Comparison of ENCODE assay signal across 38 mouse cellular contexts in the genomic region with DNA sequence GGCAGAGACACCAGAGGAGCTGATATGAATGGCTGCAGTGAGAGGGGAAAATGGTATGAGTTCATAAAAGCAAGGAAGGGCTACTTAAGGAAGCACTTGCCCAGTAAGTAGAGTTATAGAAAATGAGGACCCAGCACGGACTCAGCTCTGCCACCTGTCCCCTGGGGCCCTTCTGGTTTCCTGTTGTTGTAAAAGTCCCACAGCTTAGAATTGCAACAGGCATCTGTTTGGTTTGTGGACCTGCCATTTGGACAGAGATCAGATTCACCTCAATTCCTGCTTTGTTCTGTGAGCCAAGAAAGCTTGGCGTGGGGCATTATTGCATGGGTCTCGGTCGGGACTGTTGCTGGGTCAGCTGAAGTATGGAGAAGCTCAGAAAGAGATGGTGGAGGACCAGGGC. TPM values are rescaled to one million over a fixed set of nuclear protein-coding genes. Genes with fewer than 3 reads are reported as not detected.
A peak's percentile ranks its signal among the peaks of the same experiment; 100 is the strongest.
DNase-seq lines count a peak whose midpoint lies in the region; ATAC-seq and TF ChIP-seq lines count a peak whose summit lies in the region.
"Had no signal": no experiment of that assay in that cellular context is flagged by ENCODE, and none has a peak within 500 bp of the region (broad histone marks: within the 10 kb centered on the region; RNA-seq: fewer than 3 reads in every experiment).

No protein-coding gene starts in this region.

- H3K4me1 ChIP-seq in liver, postnatal 0 days (ENCODE audit: insufficient read depth), result 0 out of 2 replicates have a peak, but pooled peaks cover 5% of the 10 kb centered on the region
- H3K4me1 ChIP-seq in bone marrow, adult 2 months (ENCODE audit: control insufficient read depth, insufficient read depth, low read length), result peaks cover 5% of the 10 kb centered on the region; the same call in 1 of the 2 replicates
- H3K4me1 ChIP-seq in olfactory bulb, adult 2 months (ENCODE audit: control insufficient read depth, insufficient read depth, low read length), result peaks cover 15% of the 10 kb centered on the region
- no peaks in the 10 kb centered on the region for H3K4me1 ChIP-seq in kidney, embryonic 15.5 days
- H3K4me1 ChIP-seq: embryonic facial prominence, embryonic 13.5 days; forebrain, embryonic 12.5 days; hindbrain, embryonic 10.5 days; limb, embryonic 12.5 days; midbrain, embryonic 13.5 days; stomach, embryonic 15.5 days had no signal

- peak overlapping the region; percentile 29; the same call in 1 of the 2 replicates for H3K27ac ChIP-seq in liver, postnatal 0 days (ENCODE audit: low read depth)
- H3K27ac ChIP-seq in bone marrow, adult 2 months (ENCODE audit: control insufficient read depth, insufficient read depth, low read depth, low read length, poor library complexity), result peak overlapping the region; percentile 30
- H3K27ac ChIP-seq in olfactory bulb, adult 2 months (ENCODE audit: insufficient read depth, low read depth, low read length), result peak overlapping the region; percentile 70
- H3K27ac ChIP-seq in kidney, embryonic 15.5 days, result no peak overlapping the region
- H3K27ac ChIP-seq: embryonic facial prominence, embryonic 13.5 days; forebrain, embryonic 12.5 days; hindbrain, embryonic 10.5 days; left cerebral cortex, adult 2 months; limb, embryonic 12.5 days; liver, embryonic 13.5 days; macrophage; midbrain, embryonic 13.5 days; stomach, embryonic 15.5 days had no signal

- no peak for ATAC-seq in liver, postnatal 0 days
- ATAC-seq in kidney, embryonic 15.5 days (replicated peaks; ENCODE audit: low FRiP score), result no peak
- ATAC-seq: forebrain, postnatal 0 days; hindbrain, embryonic 16.5 days; midbrain, embryonic 13.5 days had no signal

- TF ChIP-seq EP300 in liver, postnatal 0 days (IDR thresholded peaks at IDR 0.05; ENCODE audit: low read depth), result no peak

- no peak overlapping the region for H3K4me3 ChIP-seq in liver, postnatal 0 days (ENCODE audit: low read depth, low read length)
- no peak overlapping the region for H3K4me3 ChIP-seq in bone marrow, adult 2 months (replicated peaks; ENCODE audit: control insufficient read depth, low read depth, low read length)
- no peak overlapping the region for H3K4me3 ChIP-seq in olfactory bulb, adult 2 months (ENCODE audit: insufficient read depth, low read depth, low read length)
- no peak overlapping the region for H3K4me3 ChIP-seq in kidney, embryonic 15.5 days (replicated peaks)
- H3K4me3 ChIP-seq: embryonic facial prominence, embryonic 13.5 days; forebrain, embryonic 12.5 days; hindbrain, embryonic 10.5 days; left cerebral cortex, adult 2 months; limb, embryonic 12.5 days; liver, embryonic 13.5 days; midbrain, embryonic 13.5 days; stomach, embryonic 15.5 days had no signal

- TF ChIP-seq POLR2A in bone marrow, adult 2 months (IDR thresholded peaks at IDR 0.05; ENCODE audit: borderline replicate concordance, control insufficient read depth, low read depth, low read length), result no peak
- no peak for TF ChIP-seq POLR2A in olfactory bulb, adult 2 months (IDR thresholded peaks at IDR 0.05; ENCODE audit: insufficient read depth, low read depth, low read length)

- 68% methylated on average over 4 of the region's 4 CpGs for WGBS in liver, postnatal 0 days (ENCODE audit: insufficient replicate concordance)
- 59% methylated on average over 4 of the region's 4 CpGs for WGBS in bone marrow, adult 2 months
- WGBS in olfactory bulb, adult 2 months, result 40% methylated on average over 4 of the region's 4 CpGs
- WGBS in kidney, embryonic 15.5 days, result 92% methylated on average over 4 of the region's 4 CpGs

- DNase-seq in adrenal gland, postnatal 10 days, result peak; percentile 57
- no peak for DNase-seq in adrenal gland, postnatal 4 days (ENCODE audit: low spot score in 2 of 2)
- peak; percentile 37 for DNase-seq in liver, postnatal 0 days
- no peak for DNase-seq in liver
- no peak for DNase-seq in T-cell, adult 2 months (ENCODE audit: low spot score)
- DNase-seq: cerebellum, adult 18-20 months; cerebellum, postnatal 10 days; forebrain, postnatal 0 days; heart, postnatal 14 days; kidney, adult 2 months; kidney, postnatal 10 days; liver, embryonic 13.5 days; lung, adult 2 months; lung, postnatal 10 days; right cerebral cortex, postnatal 25 days; thymus, postnatal 14 days had no signal

- no peaks in the 10 kb centered on the region for H3K9me3 ChIP-seq in liver, postnatal 0 days (ENCODE audit: low read length)
- no peaks in the 10 kb centered on the region for H3K9me3 ChIP-seq in kidney, embryonic 15.5 days (replicated peaks)
- H3K9me3 ChIP-seq: embryonic facial prominence, embryonic 13.5 days; forebrain, embryonic 12.5 days; hindbrain, embryonic 10.5 days; limb, embryonic 12.5 days; liver, embryonic 13.5 days; midbrain, embryonic 13.5 days; stomach, embryonic 15.5 days had no signal

- no peak overlapping the region for H3K9ac ChIP-seq in liver, postnatal 0 days (replicated peaks)
- H3K9ac ChIP-seq in kidney, embryonic 15.5 days, result no peak overlapping the region
- H3K9ac ChIP-seq: embryonic facial prominence, embryonic 13.5 days; forebrain, embryonic 12.5 days; forebrain, postnatal 0 days; limb, embryonic 12.5 days; liver, embryonic 13.5 days; midbrain, embryonic 13.5 days; stomach, embryonic 15.5 days had no signal

- peaks cover 60% of the 10 kb centered on the region for H3K36me3 ChIP-seq in liver, postnatal 0 days (replicated peaks; ENCODE audit: insufficient read depth, low read length)
- H3K36me3 ChIP-seq in kidney, embryonic 15.5 days, result peaks cover 91% of the 10 kb centered on the region

- TF ChIP-seq CTCF in liver, postnatal 0 days (IDR thresholded peaks at IDR 0.05; ENCODE audit: low read depth), result no peak
- TF ChIP-seq CTCF in bone marrow, adult 2 months (IDR thresholded peaks at IDR 0.05; ENCODE audit: control insufficient read depth, insufficient read depth, low read length), result no peak
- TF ChIP-seq CTCF in olfactory bulb, adult 2 months (IDR thresholded peaks at IDR 0.05; ENCODE audit: insufficient read depth, low read depth, low read length), result no peak

- H3K4me2 ChIP-seq in liver, postnatal 0 days (ENCODE audit: low read depth, low read length), result 0 out of 2 replicates have a peak overlapping the region, but pooled peaks have one; percentile 1
- H3K4me2 ChIP-seq in kidney, embryonic 15.5 days, result no peak overlapping the region
- H3K4me2 ChIP-seq: embryonic facial prominence, embryonic 13.5 days; forebrain, embryonic 12.5 days; limb, embryonic 12.5 days; liver, embryonic 13.5 days; midbrain, embryonic 13.5 days; stomach, embryonic 15.5 days had no signal

- H3K27me3 ChIP-seq in liver, postnatal 0 days (ENCODE audit: insufficient read depth, low read length), result no peaks in the 10 kb centered on the region
- H3K27me3 ChIP-seq in kidney, embryonic 15.5 days, result no peaks in the 10 kb centered on the region
- H3K27me3 ChIP-seq: embryonic facial prominence, embryonic 13.5 days; forebrain, embryonic 12.5 days; limb, embryonic 12.5 days; liver, embryonic 13.5 days; midbrain, embryonic 13.5 days; stomach, embryonic 15.5 days had no signal

RNA-seq across cellular contexts. Expression of a gene that starts 5.5 kb away (rescaled TPM):
- total RNA-seq in adrenal gland, postnatal 10 days (2021), result 10 to 100 TPM; 10.2 to 16.3 TPM
- 10 to 100 TPM; 13.4 to 14.5 TPM for total RNA-seq in adrenal gland, postnatal 4 days (2021)
- 51.9 and 56.1 TPM in 2 replicates for polyA plus RNA-seq in liver, postnatal 0 days (2015; fragmentation: Nextera tagmentation; extraction: Ambion mirVana)
- polyA plus RNA-seq in bone marrow, adult 2 months (2011; ENCODE audit: insufficient read depth, insufficient read length, low replicate concordance, missing spikeins), result 95.2 and 112 TPM in 2 replicates
- not detected in 2 replicates for polyA plus RNA-seq in olfactory bulb, adult 2 months (2012; ENCODE audit: insufficient read depth, insufficient read length, low replicate concordance, missing spikeins)
- polyA plus RNA-seq in kidney, embryonic 15.5 days (2015; fragmentation: Nextera tagmentation; extraction: Ambion mirVana), result 30.3 and 30.7 TPM in 2 replicates

RNA-seq across cellular contexts. Expression of a gene that starts 6.3 kb away (rescaled TPM):
- 10 to 100 TPM; 62.3 to 66.8 TPM for total RNA-seq in adrenal gland, postnatal 10 days (2021)
- total RNA-seq in adrenal gland, postnatal 4 days (2021), result 10 to 100 TPM; 60.6 to 69.8 TPM
- polyA plus RNA-seq in liver, postnatal 0 days (2015; fragmentation: Nextera tagmentation; extraction: Ambion mirVana), result 68.7 and 70.3 TPM in 2 replicates
- polyA plus RNA-seq in bone marrow, adult 2 months (2011; ENCODE audit: insufficient read depth, insufficient read length, low replicate concordance, missing spikeins), result 139 and 202 TPM in 2 replicates
- not detected in 2 replicates for polyA plus RNA-seq in olfactory bulb, adult 2 months (2012; ENCODE audit: insufficient read depth, insufficient read length, low replicate concordance, missing spikeins)
- polyA plus RNA-seq in kidney, embryonic 15.5 days (2015; fragmentation: Nextera tagmentation; extraction: Ambion mirVana), result 189 and 201 TPM in 2 replicates

RNA-seq across cellular contexts. Expression of a gene that starts 35.5 kb away (rescaled TPM):
- total RNA-seq in adrenal gland, postnatal 10 days (2021), result not detected
- total RNA-seq in adrenal gland, postnatal 4 days (2021), result not detected
- polyA plus RNA-seq in liver, postnatal 0 days (2015; fragmentation: Nextera tagmentation; extraction: Ambion mirVana), result 0.11 TPM in 1 of 2 replicates, not detected in the other
- polyA plus RNA-seq in bone marrow, adult 2 months (2011; ENCODE audit: insufficient read depth, insufficient read length, low replicate concordance, missing spikeins), result not detected in 2 replicates
- not detected in 2 replicates for polyA plus RNA-seq in olfactory bulb, adult 2 months (2012; ENCODE audit: insufficient read depth, insufficient read length, low replicate concordance, missing spikeins)
- polyA plus RNA-seq in kidney, embryonic 15.5 days (2015; fragmentation: Nextera tagmentation; extraction: Ambion mirVana), result 0.09 and 0.18 TPM in 2 replicates
- total RNA-seq: common myeloid progenitor, adult 5-6 weeks; forebrain, postnatal 0 days; gastrocnemius, adult 8-10 months; gastrocnemius, postnatal 4 days; heart, adult 8-10 months; heart, postnatal 14 days; left cerebral cortex, postnatal 25 days; megakaryocyte-erythroid progenitor cell, adult 5-6 weeks had no signal
- polyA plus RNA-seq: embryonic facial prominence, embryonic 13.5 days; forebrain, embryonic 12.5 days; forebrain, postnatal 0 days; heart, embryonic 14.5 days; hindbrain, embryonic 10.5 days; intestine, embryonic 14.5 days; kidney, adult 2 months; large intestine, adult 2 months; limb, embryonic 12.5 days; lung, adult 2 months; macrophage; stomach, embryonic 15.5 days; urinary bladder, adult 2 months had no signal

Comparison
In these comparisons a context has a peak if more than half of its experiments do, and no peak if none do; other contexts are left out.
1. DNase-seq: peak in adrenal gland, postnatal 10 days (single experiment) and liver, postnatal 0 days (single experiment); none in adrenal gland, postnatal 4 days (0 of 2), liver (single experiment) and T-cell, adult 2 months (single experiment).
2. RNA of a gene that starts 5.5 kb away (polyA plus RNA-seq): 95.2 to 112 TPM in bone marrow, adult 2 months, 51.9 to 56.1 TPM in liver, postnatal 0 days and 30.3 to 30.7 TPM in kidney, embryonic 15.5 days; not detected in olfactory bulb, adult 2 months; every median in the first group is over 10 times any median in the second.